Mouse (Mus musculus): ENCODE results near the gene Astn2.

GRCm38 (mm10) chr4:65701848-65702247 lies 702.6 kb downstream of the Astn2 start:
- no peak for TF ChIP-seq USF1 (IDR thresholded peaks at IDR 0.05; ENCODE audit: low read depth)
- TF ChIP-seq POLR2AphosphoS2 (IDR thresholded peaks at IDR 0.05; ENCODE audit: insufficient read length, low read depth): no peak
- TF ChIP-seq POLR2A (IDR thresholded peaks at IDR 0.05; ENCODE audit: insufficient read length, low read depth): no peak
- no peak for TF ChIP-seq CEBPB (IDR thresholded peaks at IDR 0.05; ENCODE audit: insufficient read depth, poor library complexity, severe bottlenecking)
- no peak for TF ChIP-seq MYOD1 (IDR thresholded peaks at IDR 0.05; ENCODE audit: control insufficient read depth in 1 of 3, insufficient read length in 2 of 3, low read depth in 2 of 3)
- TF ChIP-seq MYOG (IDR thresholded peaks at IDR 0.05; ENCODE audit: control insufficient read depth in 1 of 3, insufficient read depth in 1 of 3, insufficient read length in 2 of 3, low read depth in 2 of 3): no peak
- TF ChIP-seq TCF12 (IDR thresholded peaks at IDR 0.05; ENCODE audit: insufficient read depth, poor library complexity, severe bottlenecking): no peak

Measured in myocyte (in vitro differentiated cells).